Mouse (Mus musculus) ES-Bruce4 (cell line): ENCODE results near the gene Aqp2. TPM values are rescaled to one million over a fixed set of nuclear protein-coding genes. Genes with fewer than 3 reads are reported as not detected.

Experiments
- H3K27ac ChIP-seq: 2 replicates; pipeline ENCODE4 v1.5.1; 2012; ENCODE audit warnings: low read length, inconsistent platforms; ENCODE audit not compliant: insufficient read depth
- H3K27me3 ChIP-seq: 2 replicates; pipeline ENCODE4 v1.6.1; 2012; ENCODE audit warnings: mild to moderate bottlenecking, low read length, inconsistent platforms; ENCODE audit not compliant: control insufficient read depth, poor library complexity, insufficient read depth, severe bottlenecking
- H3K36me3 ChIP-seq: 2 replicates; pipeline ENCODE4 v1.6.1; 2012; ENCODE audit warnings: inconsistent platforms, mild to moderate bottlenecking, low read length, moderate library complexity; ENCODE audit not compliant: control insufficient read depth, poor library complexity, insufficient read depth, severe bottlenecking
- H3K4me1 ChIP-seq: one replicate; pipeline ENCODE4 v1.8.1; 2011; ENCODE audit warnings: low read length; ENCODE audit not compliant: control insufficient read depth, insufficient read depth
- H3K4me3 ChIP-seq: 2 replicates; pipeline ENCODE4 v1.5.1; 2011; ENCODE audit warnings: low read depth, mild to moderate bottlenecking, low read length
- H3K9ac ChIP-seq: 2 replicates; pipeline ENCODE4 v1.6.1; 2012; ENCODE audit warnings: low read depth, mild to moderate bottlenecking, inconsistent platforms; ENCODE audit not compliant: poor library complexity, severe bottlenecking
- H3K9me3 ChIP-seq: replicated peaks from 2 replicates; pipeline ENCODE4 v1.6.1; 2012; ENCODE audit warnings: mild to moderate bottlenecking, low read length, inconsistent platforms; ENCODE audit not compliant: control insufficient read depth, poor library complexity, insufficient read depth, severe bottlenecking
- CTCF ChIP-seq: IDR thresholded peaks from one replicate; pipeline ENCODE4 v1.8.1; 2011; ENCODE audit warnings: low read depth, low read length
- EP300 ChIP-seq: IDR thresholded peaks from 2 replicates; pipeline ENCODE4 v1.6.1; 2011; ENCODE audit warnings: low read depth, low read length; ENCODE audit not compliant: insufficient read depth
- POLR2A ChIP-seq: IDR thresholded peaks from one replicate; pipeline ENCODE4 v1.8.1; 2011; ENCODE audit warnings: low read length; ENCODE audit not compliant: insufficient read depth
- polyA plus RNA-seq: library from polyadenylated mRNA; stranded (reverse); fragments of >200 nt; gene quantifications from 2 replicates; pipeline ENCODE4 v1.2.4, GENCODE M21; 2011; ENCODE audit warnings: low read depth; ENCODE audit not compliant: missing spikeins, insufficient read depth, insufficient read length

Gene Aqp2
- polyA plus RNA-seq, 1 experiment = not detected

DNA sequence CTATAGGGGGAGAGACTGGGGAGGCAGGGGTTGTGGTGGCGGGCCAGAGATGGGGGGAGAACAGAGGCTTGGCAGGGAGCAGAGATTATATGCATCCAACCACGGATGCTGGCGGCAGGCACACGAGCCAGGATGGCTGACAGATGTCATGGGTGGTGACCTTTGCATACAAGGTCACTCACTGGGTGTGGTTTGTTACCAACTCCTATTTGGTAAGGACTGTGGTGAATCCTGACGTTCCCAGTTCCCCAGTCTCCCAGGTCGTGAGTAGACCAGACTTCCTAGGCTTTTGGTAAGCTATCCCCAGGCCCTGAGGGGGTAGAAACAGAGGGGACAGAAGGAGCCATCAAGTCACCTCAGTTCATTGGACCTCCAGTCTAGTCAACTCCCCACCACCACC, 10.2 kb upstream of the Aqp2 start:
- Histone ChIP-seq H3K4me1 (no peaks in the 10 kb centered on the region), H3K9ac (no peak overlapping the region), H3K36me3 (no peaks in the 10 kb centered on the region), H3K27me3 (no peaks in the 10 kb centered on the region), H3K27ac (no peak overlapping the region), H3K9me3 (no peaks in the 10 kb centered on the region), H3K4me3 (no peak overlapping the region)
- TF ChIP-seq POLR2A (no peak), CTCF (no peak), EP300 (no peak)

DNA sequence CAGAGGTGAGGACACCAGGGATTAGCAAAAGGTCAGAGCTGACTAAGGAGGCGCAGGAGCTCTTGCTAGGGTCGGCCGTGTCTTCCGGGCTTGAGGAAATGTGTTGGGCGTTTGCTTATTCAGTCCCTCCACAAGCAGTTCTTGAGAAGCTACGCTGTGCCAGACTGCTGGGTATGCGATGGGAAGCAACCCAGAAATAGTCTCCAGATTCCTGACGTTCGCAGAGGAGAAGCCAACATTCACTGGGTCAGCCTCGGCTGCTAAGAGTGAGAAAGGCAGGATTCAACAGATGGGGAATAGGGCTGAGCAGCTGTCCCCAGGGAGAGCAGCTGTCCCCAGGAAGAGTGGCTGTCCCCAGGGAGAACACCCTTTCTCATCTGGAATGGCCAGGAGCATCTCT, 9.7 kb upstream of the Aqp2 start:
- Histone ChIP-seq H3K27me3 (no peaks in the 10 kb centered on the region), H3K27ac (no peak overlapping the region)
- TF ChIP-seq CTCF (no peak), POLR2A (no peak), EP300 (no peak)

DNA sequence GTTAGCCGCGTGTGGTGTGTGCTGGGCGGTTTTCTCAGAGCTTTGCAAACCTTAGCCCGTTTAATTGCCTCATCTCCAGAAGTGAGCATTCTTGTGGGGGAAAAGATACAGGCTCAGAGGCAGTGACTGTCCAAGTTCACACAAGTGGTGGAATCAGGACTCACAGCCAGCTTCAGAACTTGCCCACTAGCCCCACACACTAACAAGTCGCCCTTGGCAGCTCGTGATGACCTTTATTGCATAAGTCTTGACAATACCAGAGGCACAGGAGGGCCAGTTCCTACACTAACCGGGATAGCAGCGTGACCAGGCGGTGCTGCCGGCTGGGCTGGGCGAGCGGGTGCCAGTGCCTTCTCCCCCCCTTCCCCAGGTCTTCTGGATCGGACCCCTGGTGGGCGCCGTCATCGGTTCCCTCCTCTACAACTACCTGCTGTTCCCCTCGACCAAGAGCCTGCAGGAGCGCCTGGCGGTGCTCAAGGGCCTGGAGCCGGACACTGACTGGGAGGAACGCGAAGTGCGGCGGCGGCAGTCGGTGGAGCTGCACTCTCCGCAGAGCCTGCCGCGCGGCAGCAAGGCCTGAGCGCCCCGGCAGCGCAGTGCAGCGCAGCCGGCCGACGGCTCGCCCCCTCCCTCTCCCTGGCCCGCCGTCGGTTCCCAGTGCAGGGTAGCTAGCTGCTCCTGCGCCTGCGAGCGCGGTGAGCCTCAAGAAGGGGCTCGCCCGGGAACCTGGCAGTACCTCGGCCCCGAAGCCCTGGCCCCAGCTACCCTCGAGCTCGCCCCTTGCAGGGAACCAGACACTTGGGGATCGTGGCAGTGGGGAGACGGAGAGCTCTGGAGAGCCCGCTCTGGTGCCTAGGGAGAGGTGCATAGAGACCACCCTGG, 4.8 kb downstream of the Aqp2 start:
- Histone ChIP-seq H3K9ac (peak overlapping the region; percentile 53), H3K36me3 (no peaks in the 10 kb centered on the region), H3K27ac (no peak overlapping the region), H3K4me3 (peak overlapping the region; percentile 30), H3K4me1 (no peaks in the 10 kb centered on the region), H3K9me3 (no peaks in the 10 kb centered on the region), H3K27me3 (no peaks in the 10 kb centered on the region)
- TF ChIP-seq CTCF (no peak), POLR2A (no peak), EP300 (no peak)

More for the DNA sequence above, 9.7 kb upstream of the Aqp2 start:
- no peaks in the 10 kb centered on the region for H3K9me3 ChIP-seq
- H3K4me3 ChIP-seq = no peak overlapping the region
- no peaks in the 10 kb centered on the region for H3K4me1 ChIP-seq
- no peak overlapping the region for H3K9ac ChIP-seq
- H3K36me3 ChIP-seq = no peaks in the 10 kb centered on the region

DNA sequence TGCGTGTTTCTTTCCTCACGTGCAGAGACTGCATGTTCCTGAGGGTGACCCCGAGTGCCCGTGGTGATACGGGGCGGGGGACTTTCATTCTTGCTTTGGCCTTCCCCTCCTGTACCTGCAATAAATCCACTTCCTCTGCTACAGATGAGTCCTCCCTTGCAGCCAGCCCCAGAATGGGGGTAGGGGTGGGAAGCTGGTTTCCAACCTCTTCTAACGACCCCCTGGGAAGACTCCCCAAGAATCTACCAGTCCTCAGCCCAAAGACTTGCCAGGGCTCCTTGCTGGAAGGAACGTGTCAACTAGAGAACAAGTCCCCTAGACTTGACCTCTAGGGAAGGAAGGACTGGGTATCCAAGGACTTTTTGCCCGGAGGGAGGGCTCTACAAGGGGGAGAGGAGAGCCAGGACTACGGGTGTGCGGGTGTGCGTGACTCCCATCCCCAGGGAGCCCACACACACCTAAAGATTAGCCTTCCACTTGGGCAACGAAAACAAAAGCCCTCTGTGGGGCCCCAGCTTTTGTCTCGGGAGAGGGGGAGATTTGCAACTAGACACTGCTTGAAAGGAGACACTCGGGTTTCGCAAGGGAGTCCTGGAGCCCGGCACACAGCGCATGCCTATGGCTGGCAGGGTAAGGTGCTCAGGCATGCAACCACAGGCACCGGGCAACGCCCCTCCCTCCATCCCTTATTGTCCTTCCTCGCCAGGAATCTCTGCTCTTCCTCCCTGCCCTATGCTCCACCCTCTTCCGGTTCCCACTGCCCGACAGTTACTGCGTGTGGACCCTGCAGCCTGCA, 5.8 kb downstream of the Aqp2 start:
- peak overlapping the region; percentile 53 for H3K9ac ChIP-seq

DNA sequence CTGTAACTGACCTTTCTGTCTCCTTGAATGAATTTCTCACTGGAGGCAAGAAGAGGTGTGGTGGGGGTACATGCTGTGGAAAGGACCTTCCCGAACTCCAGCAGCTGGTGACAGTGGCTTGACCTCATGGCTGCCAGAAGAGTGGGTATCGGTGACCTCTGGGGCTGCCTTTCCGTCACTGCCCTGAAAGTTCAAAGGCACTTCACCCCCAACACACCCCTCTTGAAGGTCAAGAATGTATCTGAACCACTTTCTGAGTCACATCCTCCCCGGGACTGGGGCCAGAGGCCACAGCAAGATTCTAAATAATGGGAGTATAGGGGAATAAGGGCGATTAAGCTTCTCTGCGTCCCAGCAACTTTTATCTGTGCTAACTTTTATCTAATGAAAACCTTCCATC, 6.9 kb downstream of the Aqp2 start:
- H3K4me3 ChIP-seq = no peak overlapping the region
- H3K27me3 ChIP-seq = peaks cover 10% of the 10 kb centered on the region
- H3K9me3 ChIP-seq = no peaks in the 10 kb centered on the region
- no peak overlapping the region for H3K9ac ChIP-seq
- H3K4me1 ChIP-seq = peaks cover 3% of the 10 kb centered on the region
- H3K36me3 ChIP-seq = no peaks in the 10 kb centered on the region
- no peak for TF ChIP-seq EP300
- no peak for TF ChIP-seq CTCF
- no peak for TF ChIP-seq POLR2A
- H3K27ac ChIP-seq = no peak overlapping the region

More for the DNA sequence above, 5.8 kb downstream of the Aqp2 start:
- H3K4me3 ChIP-seq = peak overlapping the region; percentile 30
- H3K4me1 ChIP-seq = peaks cover 3% of the 10 kb centered on the region
- no peak for TF ChIP-seq EP300
- TF ChIP-seq CTCF = no peak
- TF ChIP-seq POLR2A = no peak
- no peaks in the 10 kb centered on the region for H3K36me3 ChIP-seq
- 0 out of 2 replicates have a peak, but pooled peaks cover under 1% of the 10 kb centered on the region for H3K27me3 ChIP-seq
- no peaks in the 10 kb centered on the region for H3K9me3 ChIP-seq
- H3K27ac ChIP-seq = no peak overlapping the region
